Mouse (Mus musculus): Measurements from ENCODE around the gene Usp32.

The Usp32 gene

GRCm38 (mm10) chr11:84957171-84957570 is 182.8 kb downstream of the Usp32 start:
- DNase-seq (ENCODE audit: extremely low spot score, low spot score) = no peak

- DNase-seq (ENCODE audit: extremely low spot score, low spot score) = no peak
Measured at GRCm38 (mm10) chr11:84956400-84956799, 183.6 kb downstream of the Usp32 start.

- DNase-seq (ENCODE audit: extremely low spot score, low spot score) = no peak
Measured at GRCm38 (mm10) chr11:84952611-84953010, 187.3 kb downstream of the Usp32 start.

GRCm38 (mm10) chr11:84948526-84948925 is 191.4 kb downstream of the Usp32 start:
- DNase-seq (ENCODE audit: extremely low spot score, low spot score) = no peak

- no peak for DNase-seq (ENCODE audit: extremely low spot score, low spot score)
Measured at GRCm38 (mm10) chr11:84948114-84948513, 191.8 kb downstream of the Usp32 start.

- no peak for DNase-seq (ENCODE audit: extremely low spot score, low spot score)
Measured at GRCm38 (mm10) chr11:84947206-84947605, 192.8 kb downstream of the Usp32 start.

GRCm38 (mm10) chr11:84945841-84946240 is 194.1 kb downstream of the Usp32 start:
- no peak for DNase-seq (ENCODE audit: extremely low spot score, low spot score)

GRCm38 (mm10) chr11:84944639-84945435 is 195.1 kb downstream of the Usp32 start:
- DNase-seq (ENCODE audit: extremely low spot score, low spot score) = no peak

- DNase-seq (ENCODE audit: extremely low spot score, low spot score) = peak; percentile 79
Measured at GRCm38 (mm10) chr11:84943948-84944347, 196.0 kb downstream of the Usp32 start.

- DNase-seq (ENCODE audit: extremely low spot score, low spot score) = no peak
Measured at GRCm38 (mm10) chr11:84940140-84940539, 199.8 kb downstream of the Usp32 start.

GRCm38 (mm10) chr11:84939508-84940053 is 200.4 kb downstream of the Usp32 start:
- DNase-seq (ENCODE audit: extremely low spot score, low spot score) = no peak
